Mouse (Mus musculus) MEL (cell line): ENCODE data around the gene Arhgap30. TPM values are rescaled to one million over a fixed set of nuclear protein-coding genes. Genes with fewer than 3 reads are reported as not detected.

Experiments used
- DNase-seq: peaks from one replicate; pipeline ENCODE4 v3.0.0; 2011; ENCODE audit warnings: low read depth, low spot score
- H3K27ac ChIP-seq: 2 replicates; pipeline ENCODE4 v1.5.1; 2012; ENCODE audit warnings: low read depth, mild to moderate bottlenecking, control low read depth, low read length, moderate library complexity; ENCODE audit not compliant: control insufficient read depth
- H3K27me3 ChIP-seq, 2 experiments: fragments of 150-350 bp in 1 of 2; sonication (generic) in 1 of 2; 2 replicates each; pipeline ENCODE4 v1.6.1; 2012; ENCODE audit warnings: low read length in 2 of 2, mild to moderate bottlenecking in 2 of 2, improper control_type of control experiment in 1 of 2, moderate library complexity in 1 of 2; ENCODE audit not compliant: insufficient read depth in 2 of 2, control insufficient read depth in 1 of 2
- H3K36me3 ChIP-seq, 2 experiments: 2 replicates each; pipeline ENCODE4 v1.6.1; 2012 to 2014; ENCODE audit warnings: low read length in 2 of 2, improper control_type of control experiment in 1 of 2, inconsistent platforms in 1 of 2, mild to moderate bottlenecking in 1 of 2; ENCODE audit not compliant: insufficient read depth in 2 of 2, control insufficient read depth in 1 of 2
- H3K4me1 ChIP-seq, 2 experiments: fragments of 150-350 bp in 1 of 2; sonication (generic) in 1 of 2; 2 replicates each; pipeline ENCODE4 v1.6.1; 2012; ENCODE audit warnings: low read length in 2 of 2, improper control_type of control experiment in 1 of 2, mild to moderate bottlenecking in 1 of 2; ENCODE audit not compliant: insufficient read depth in 2 of 2, control insufficient read depth in 1 of 2
- H3K4me3 ChIP-seq, 2 experiments: fragments of 150-350 bp in 1 of 2; sonication (generic) in 1 of 2; 2 replicates each; pipeline ENCODE4 v1.5.1; 2012; ENCODE audit warnings: low read depth in 2 of 2, low read length in 2 of 2, mild to moderate bottlenecking in 2 of 2, moderate library complexity in 2 of 2, control low read depth in 1 of 2, improper control_type of control experiment in 1 of 2; ENCODE audit not compliant: control insufficient read depth in 1 of 2, insufficient read depth in 1 of 2
- H3K79me2 ChIP-seq: 2 replicates; pipeline ENCODE4 v1.6.1; 2012; ENCODE audit warnings: mild to moderate bottlenecking, low read length, moderate library complexity; ENCODE audit not compliant: control insufficient read depth, poor library complexity, insufficient read depth
- H3K9ac ChIP-seq: 2 replicates; pipeline ENCODE4 v1.6.1; 2012; ENCODE audit warnings: low read depth, mild to moderate bottlenecking, control low read depth, low read length, moderate library complexity; ENCODE audit not compliant: control insufficient read depth, poor library complexity, severe bottlenecking
- H3K9me3 ChIP-seq: fragments of 150-350 bp; sonication (generic); replicated peaks from 2 replicates; pipeline ENCODE4 v1.6.1; 2012; ENCODE audit warnings: mild to moderate bottlenecking, low read length, improper control_type of control experiment, moderate library complexity; ENCODE audit not compliant: insufficient read depth
- CHD2 ChIP-seq: IDR thresholded peaks from 2 replicates; pipeline ENCODE4 v1.6.1; 2011; ENCODE audit warnings: low read length, improper control_type of control experiment
- ELF1 ChIP-seq: IDR thresholded peaks from 2 replicates; pipeline ENCODE4 v1.6.1; 2014; ENCODE audit warnings: low read depth, mild to moderate bottlenecking, inconsistent platforms, low read length, improper control_type of control experiment, moderate library complexity
- ETS1 ChIP-seq: IDR thresholded peaks from 2 replicates; pipeline ENCODE4 v1.6.1; 2012; ENCODE audit warnings: low read depth, mild to moderate bottlenecking, inconsistent platforms, low read length, improper control_type of control experiment, moderate library complexity
- HCFC1 ChIP-seq: IDR thresholded peaks from 2 replicates; pipeline ENCODE4 v1.6.1; 2012; ENCODE audit warnings: low read depth, mild to moderate bottlenecking, inconsistent platforms, low read length, improper control_type of control experiment, moderate library complexity
- KAT2A ChIP-seq: conservative IDR thresholded peaks from 2 replicates; pipeline ENCODE4 v1.6.1; 2012; ENCODE audit warnings: low read depth, low read length, improper control_type of control experiment, inconsistent platforms
- MAZ ChIP-seq: IDR thresholded peaks from 2 replicates; pipeline ENCODE4 v1.6.1; 2012; ENCODE audit warnings: low read depth, mild to moderate bottlenecking, inconsistent platforms, low read length, improper control_type of control experiment
- MEF2A ChIP-seq: IDR thresholded peaks from 2 replicates; pipeline ENCODE4 v1.6.1; 2014; ENCODE audit warnings: low read depth, mild to moderate bottlenecking, inconsistent platforms, low read length, improper control_type of control experiment; ENCODE audit not compliant: poor library complexity, insufficient replicate concordance, severe bottlenecking; ENCODE audit errors: extremely low read depth
- MYB ChIP-seq: IDR thresholded peaks from 2 replicates; pipeline ENCODE4 v1.6.1; 2011; ENCODE audit warnings: mild to moderate bottlenecking, low read depth, low read length, improper control_type of control experiment
- NELFE ChIP-seq: IDR thresholded peaks from 2 replicates; pipeline ENCODE4 v1.6.1; 2011; ENCODE audit warnings: low read depth, low read length, improper control_type of control experiment
- NRF1 ChIP-seq: IDR thresholded peaks from 2 replicates; pipeline ENCODE4 v1.6.1; 2014; ENCODE audit warnings: low read depth, mild to moderate bottlenecking, inconsistent platforms, low read length, improper control_type of control experiment, moderate library complexity; ENCODE audit not compliant: poor library complexity, insufficient read depth, severe bottlenecking
- POLR2A ChIP-seq, 2 experiments: IDR thresholded peaks; 2 replicates each; pipeline ENCODE4 v1.6.1; 2011 to 2012; ENCODE audit warnings: low read length in 2 of 2, mild to moderate bottlenecking in 2 of 2, control low read depth in 1 of 2, improper control_type of control experiment in 1 of 2, low read depth in 1 of 2, moderate library complexity in 1 of 2; ENCODE audit not compliant: control insufficient read depth in 1 of 2, insufficient read depth in 1 of 2, poor library complexity in 1 of 2
- SIN3A ChIP-seq: IDR thresholded peaks from 2 replicates; pipeline ENCODE4 v1.6.1; 2012; ENCODE audit warnings: low read length, improper control_type of control experiment, inconsistent platforms
- TCF12 ChIP-seq: IDR thresholded peaks from 2 replicates; pipeline ENCODE4 v1.6.1; 2014; ENCODE audit warnings: low read depth, mild to moderate bottlenecking, inconsistent platforms, low read length, improper control_type of control experiment, moderate library complexity
- ZC3H11A ChIP-seq: IDR thresholded peaks from 2 replicates; pipeline ENCODE4 v1.6.1; 2012; ENCODE audit warnings: low read depth, mild to moderate bottlenecking, inconsistent platforms, low read length, improper control_type of control experiment
- ZNF384 ChIP-seq: IDR thresholded peaks from 2 replicates; pipeline ENCODE4 v1.6.1; 2012; ENCODE audit warnings: low read depth, mild to moderate bottlenecking, inconsistent platforms, low read length, improper control_type of control experiment
- polyA plus RNA-seq, 2 experiments: library from polyadenylated mRNA; stranded (reverse) in 1 of 2; unstranded in 1 of 2; fragments of >175 nt in 1 of 2; fragments of >200 nt in 1 of 2; gene quantifications; 2 replicates each; pipeline versions ENCODE4 v1.2.1 to v1.2.4; 2012; ENCODE audit warnings: low replicate concordance in 2 of 2, low read depth in 1 of 2; ENCODE audit not compliant: insufficient read length in 2 of 2, insufficient read depth in 1 of 2, missing spikeins in 1 of 2
- total RNA-seq: library from RNA; depleted of rRNA; stranded (reverse); fragments of 300-350 nt; gene quantifications from 2 replicates; pipeline ENCODE4 v1.2.3, GENCODE M21; 2012; rRNA removed

The Arhgap30 gene
- total and polyA plus RNA-seq, 3 experiments, result 31.0 to 41.2 TPM; not detected in 1

DNA sequence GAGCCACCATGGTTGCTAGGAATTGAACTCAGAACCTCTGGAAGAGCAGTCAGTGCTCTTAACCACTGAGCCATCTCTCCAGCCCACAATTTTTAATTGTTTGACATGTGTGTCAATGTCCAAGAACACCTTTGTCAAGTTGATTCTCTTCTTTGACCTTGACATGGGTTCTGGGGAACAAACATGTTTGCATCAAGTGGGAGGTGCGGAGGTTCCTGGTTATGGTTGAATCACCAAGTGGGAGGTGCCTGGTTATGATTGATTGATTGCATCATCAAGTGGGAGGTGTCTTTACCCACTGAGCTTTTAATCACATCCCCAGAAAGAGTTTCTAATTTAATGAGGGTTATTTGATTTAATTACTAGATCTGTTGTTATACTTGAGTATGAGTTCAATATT is 68.8 kb downstream of the Arhgap30 start:
- peaks cover 0 to 1% of the 10 kb centered on the region in 2 experiments; a peak in 2 of 4 replicates for H3K27me3 ChIP-seq
- no peak overlapping the region for H3K27ac ChIP-seq
- TF ChIP-seq MYB, result no peak
- TF ChIP-seq POLR2A (IDR thresholded peaks at IDR 0.05; ENCODE audit: control insufficient read depth in 1 of 2, insufficient read depth in 1 of 2, low read depth in 1 of 2, low read length in 2 of 2, poor library complexity in 1 of 2), result no peak
- no peak for TF ChIP-seq ELF1
- TF ChIP-seq ZNF384, result no peak
- TF ChIP-seq MEF2A, result no peak
- TF ChIP-seq NELFE, result no peak
- no peak for TF ChIP-seq TCF12
- no peak for TF ChIP-seq MAZ
- no peak for TF ChIP-seq NRF1
- no peak for TF ChIP-seq CHD2
- no peak for TF ChIP-seq HCFC1
- TF ChIP-seq ETS1, result no peak
- TF ChIP-seq SIN3A, result no peak
- no peaks in the 10 kb centered on the region for H3K36me3 ChIP-seq
- H3K9me3 ChIP-seq, result no peaks in the 10 kb centered on the region
- no peak for DNase-seq
- H3K4me1 ChIP-seq, result no peaks in the 10 kb centered on the region
- no peaks in the 10 kb centered on the region for H3K79me2 ChIP-seq
- no peak overlapping the region for H3K4me3 ChIP-seq
- no peak overlapping the region for H3K9ac ChIP-seq

DNA sequence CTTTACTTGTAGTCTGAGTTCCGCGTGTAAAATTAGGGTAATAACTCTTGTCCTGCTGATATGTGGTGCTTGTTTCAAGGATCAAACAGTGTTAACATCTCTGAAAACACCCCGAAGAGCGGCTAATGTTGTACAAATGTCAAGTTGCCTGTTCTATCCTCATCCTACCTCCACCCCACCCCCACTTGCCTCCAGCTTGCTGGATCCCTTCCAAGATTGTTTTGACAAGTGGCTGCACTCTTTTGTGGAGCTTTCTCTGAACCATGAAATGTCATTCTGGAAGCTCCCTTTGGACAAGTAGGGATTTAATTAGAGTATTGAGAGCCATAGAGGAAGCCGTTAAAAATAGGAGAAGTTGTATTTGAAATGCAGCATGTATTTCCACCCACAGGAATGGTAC is 71.0 kb downstream of the Arhgap30 start:
- no peak for DNase-seq
- Histone ChIP-seq H3K36me3 (no peaks in the 10 kb centered on the region), H3K79me2 (no peaks in the 10 kb centered on the region), H3K27me3 (peaks cover 0 to 1% of the 10 kb centered on the region in 2 experiments; a peak in 2 of 4 replicates), H3K9me3 (no peaks in the 10 kb centered on the region), H3K4me3 (no peak overlapping the region), H3K4me1 (no peaks in the 10 kb centered on the region), H3K27ac (no peak overlapping the region), H3K9ac (no peak overlapping the region)
- TF ChIP-seq NRF1, result no peak
- TF ChIP-seq KAT2A, result no peak
- no peak for TF ChIP-seq ZC3H11A
- TF ChIP-seq TCF12, result no peak

Other genes starting within 250 kb of the Arhgap30 start
- 79.4 and 88.2 TPM in 2 replicates for gene Sdhc, start 238.4 kb upstream of the Arhgap30 start, total RNA-seq
- 100 to 1,000 TPM in 1 of 2 experiments, not detected in 1; 224 TPM for gene Sdhc, start 238.4 kb upstream of the Arhgap30 start, polyA plus RNA-seq
- gene Mpz, start 238.2 kb upstream of the Arhgap30 start, total RNA-seq, result 0.10 TPM in 1 of 2 replicates, not detected in the other
- under 1 TPM in 1 of 2 experiments, not detected in 1; 0.28 TPM for gene Mpz, start 238.2 kb upstream of the Arhgap30 start, polyA plus RNA-seq
- gene Pcp4l1, start 192.7 kb upstream of the Arhgap30 start, total RNA-seq, result not detected in 2 replicates
- not detected for gene Pcp4l1, start 192.7 kb upstream of the Arhgap30 start, polyA plus RNA-seq
- gene Nr1i3, start 175.0 kb upstream of the Arhgap30 start, total RNA-seq, result 1.4 and 1.7 TPM in 2 replicates
- gene Nr1i3, start 175.0 kb upstream of the Arhgap30 start, polyA plus RNA-seq, result under 1 TPM in 1 of 2 experiments, not detected in 1; 0.24 TPM
- gene Tomm40l, start 166.4 kb upstream of the Arhgap30 start, total RNA-seq, result 38.0 and 40.7 TPM in 2 replicates
- 10 to 100 TPM in 1 of 2 experiments, not detected in 1; 43.4 TPM for gene Tomm40l, start 166.4 kb upstream of the Arhgap30 start, polyA plus RNA-seq
- not detected in 2 replicates for gene Apoa2, start 163.9 kb upstream of the Arhgap30 start, total RNA-seq
- under 1 TPM in 1 of 2 experiments, not detected in 1; 0.15 TPM for gene Apoa2, start 163.9 kb upstream of the Arhgap30 start, polyA plus RNA-seq
- gene Fcer1g, start 154.6 kb upstream of the Arhgap30 start, total RNA-seq, result 0.36 and 0.62 TPM in 2 replicates
- gene Fcer1g, start 154.6 kb upstream of the Arhgap30 start, polyA plus RNA-seq, result 1 to 10 TPM in 1 of 2 experiments, not detected in 1; 1.1 TPM
- gene Adamts4, start 138.5 kb upstream of the Arhgap30 start, total RNA-seq, result not detected in 2 replicates
- gene Adamts4, start 138.5 kb upstream of the Arhgap30 start, polyA plus RNA-seq, result under 1 TPM in 1 of 2 experiments, not detected in 1; 0.03 TPM
- gene Ndufs2, start 137.6 kb upstream of the Arhgap30 start, total RNA-seq, result 164 and 169 TPM in 2 replicates
- gene Ndufs2, start 137.6 kb upstream of the Arhgap30 start, polyA plus RNA-seq, result 100 to 1,000 TPM; 292 to 415 TPM
- 16.5 and 16.8 TPM in 2 replicates for gene B4galt3, start 118.6 kb upstream of the Arhgap30 start, total RNA-seq
- 10 to 100 TPM in 1 of 2 experiments, not detected in 1; 33.1 TPM for gene B4galt3, start 118.6 kb upstream of the Arhgap30 start, polyA plus RNA-seq
- 21.5 and 27.0 TPM in 2 replicates for gene Ppox, start 107.8 kb upstream of the Arhgap30 start, total RNA-seq
- gene Ppox, start 107.8 kb upstream of the Arhgap30 start, polyA plus RNA-seq, result 10 to 100 TPM in 1 of 2 experiments, not detected in 1; 63.6 TPM
- gene Usp21, start 101.0 kb upstream of the Arhgap30 start, total RNA-seq, result 10.0 and 11.3 TPM in 2 replicates
- gene Usp21, start 101.0 kb upstream of the Arhgap30 start, polyA plus RNA-seq, result 10 to 100 TPM in 1 of 2 experiments, not detected in 1; 66.4 TPM
- 100 and 101 TPM in 2 replicates for gene Ufc1, start 93.9 kb upstream of the Arhgap30 start, total RNA-seq
- gene Ufc1, start 93.9 kb upstream of the Arhgap30 start, polyA plus RNA-seq, result 100 to 1,000 TPM in 1 of 2 experiments, 10 to 100 TPM in 1; 71.0 to 408 TPM
- gene Dedd, start 59.8 kb upstream of the Arhgap30 start, total RNA-seq, result 24.9 and 28.7 TPM in 2 replicates
- gene Dedd, start 59.8 kb upstream of the Arhgap30 start, polyA plus RNA-seq, result 10 to 100 TPM in 1 of 2 experiments, not detected in 1; 44.9 TPM
- 17.9 and 20.0 TPM in 2 replicates for gene Nit1, start 43.3 kb upstream of the Arhgap30 start, total RNA-seq
- gene Nit1, start 43.3 kb upstream of the Arhgap30 start, polyA plus RNA-seq, result 10 to 100 TPM in 1 of 2 experiments, not detected in 1; 26.3 TPM
- 33.8 and 36.2 TPM in 2 replicates for gene Pfdn2, start 43.3 kb upstream of the Arhgap30 start, total RNA-seq
- 100 to 1,000 TPM in 1 of 2 experiments, not detected in 1; 329 TPM for gene Pfdn2, start 43.3 kb upstream of the Arhgap30 start, polyA plus RNA-seq
- 0.08 and 0.10 TPM in 2 replicates for gene Klhdc9, start 28.2 kb upstream of the Arhgap30 start, total RNA-seq
- gene Klhdc9, start 28.2 kb upstream of the Arhgap30 start, polyA plus RNA-seq, result not detected
- gene Nectin4, start 18.9 kb upstream of the Arhgap30 start, total RNA-seq, result 0.04 TPM in 1 of 2 replicates, not detected in the other
- gene Nectin4, start 18.9 kb upstream of the Arhgap30 start, polyA plus RNA-seq, result under 1 TPM in 1 of 2 experiments, not detected in 1; 0.15 TPM
- 50.0 and 56.0 TPM in 2 replicates for gene Usf1, start 22.4 kb downstream of the Arhgap30 start, total RNA-seq
- gene Usf1, start 22.4 kb downstream of the Arhgap30 start, polyA plus RNA-seq, result 10 to 100 TPM in 1 of 2 experiments, not detected in 1; 55.0 TPM
- gene Tstd1, start 29.9 kb downstream of the Arhgap30 start, total RNA-seq, result 0.49 and 0.50 TPM in 2 replicates
- gene Tstd1, start 29.9 kb downstream of the Arhgap30 start, polyA plus RNA-seq, result 1 to 10 TPM in 1 of 2 experiments, not detected in 1; 1.4 TPM
- gene F11r, start 48.6 kb downstream of the Arhgap30 start, total RNA-seq, result 0.31 and 0.42 TPM in 2 replicates
- gene F11r, start 48.6 kb downstream of the Arhgap30 start, polyA plus RNA-seq, result 1 to 10 TPM in 1 of 2 experiments, not detected in 1; 1.8 TPM
- gene Alyref2, start 114.5 kb downstream of the Arhgap30 start, total RNA-seq, result 4.6 and 5.5 TPM in 2 replicates
- 1 to 10 TPM in 1 of 2 experiments, not detected in 1; 8.8 TPM for gene Alyref2, start 114.5 kb downstream of the Arhgap30 start, polyA plus RNA-seq
- gene Itln1, start 146.3 kb downstream of the Arhgap30 start, total RNA-seq, result not detected in 2 replicates
- not detected for gene Itln1, start 146.3 kb downstream of the Arhgap30 start, polyA plus RNA-seq
- not detected in 2 replicates for gene Cd244a, start 170.2 kb downstream of the Arhgap30 start, total RNA-seq
- gene Cd244a, start 170.2 kb downstream of the Arhgap30 start, polyA plus RNA-seq, result not detected
- gene Ly9, start 218.5 kb downstream of the Arhgap30 start, total RNA-seq, result not detected in 2 replicates
- gene Ly9, start 218.5 kb downstream of the Arhgap30 start, polyA plus RNA-seq, result under 1 TPM in 1 of 2 experiments, not detected in 1; 0.25 TPM